15 mouse cellular contexts compared by ENCODE assay signal in genomic region chr5:67466866-67467530, GRCm38 (mm10). TPM values are rescaled to one million over a fixed set of nuclear protein-coding genes. Genes with fewer than 3 reads are reported as not detected.
DNase-seq lines count a peak whose midpoint lies in the region; ATAC-seq and TF ChIP-seq lines count a peak whose summit lies in the region.
"Had no signal": no experiment of that assay in that cellular context is flagged by ENCODE, and none has a peak within 500 bp of the region (broad histone marks: within the 10 kb centered on the region; RNA-seq: fewer than 3 reads in every experiment).

No protein-coding gene starts in this region.

- no peak for TF ChIP-seq POLR2A in brain, embryonic 14.5 days (IDR thresholded peaks at IDR 0.05; ENCODE audit: borderline replicate concordance, extremely low read depth, insufficient read depth, insufficient read length, poor library complexity, severe bottlenecking)

- H3K9me3 ChIP-seq in forebrain, embryonic 16.5 days (ENCODE audit: control insufficient read depth, low read length): no peaks in the 10 kb centered on the region
- no peaks in the 10 kb centered on the region for H3K9me3 ChIP-seq in midbrain, embryonic 15.5 days

- H3K4me2 ChIP-seq in forebrain, embryonic 16.5 days (ENCODE audit: low read length): peak overlapping the region; percentile 44
- 0 out of 2 replicates have a peak overlapping the region, but pooled peaks have one; percentile 3 for H3K4me2 ChIP-seq in midbrain, embryonic 15.5 days

- H3K27ac ChIP-seq in forebrain, embryonic 16.5 days (ENCODE audit: low read length): no peak overlapping the region
- H3K27ac ChIP-seq in midbrain, embryonic 15.5 days: no peak overlapping the region
- H3K27ac ChIP-seq: liver, embryonic 14.5 days had no signal

- TF ChIP-seq CTCF in brain, embryonic 14.5 days (IDR thresholded peaks at IDR 0.05; ENCODE audit: borderline replicate concordance, extremely low read depth, insufficient read depth, insufficient read length): no peak

- no peaks in the 10 kb centered on the region for H3K36me3 ChIP-seq in forebrain, embryonic 16.5 days (ENCODE audit: control insufficient read depth, insufficient read depth)
- no peaks in the 10 kb centered on the region for H3K36me3 ChIP-seq in midbrain, embryonic 15.5 days (replicated peaks)

- no peaks in the 10 kb centered on the region for H3K27me3 ChIP-seq in forebrain, embryonic 16.5 days (replicated peaks; ENCODE audit: control insufficient read depth, insufficient read depth, low read length)
- H3K27me3 ChIP-seq in midbrain, embryonic 15.5 days (replicated peaks): no peaks in the 10 kb centered on the region

- WGBS in forebrain, embryonic 16.5 days: 21% methylated on average over 15 of the region's 15 CpGs
- 64% methylated on average over 15 of the region's 15 CpGs for WGBS in midbrain, embryonic 15.5 days

- no peak overlapping the region for H3K9ac ChIP-seq in forebrain, embryonic 16.5 days (replicated peaks; ENCODE audit: low read depth, low read length)
- no peak overlapping the region for H3K9ac ChIP-seq in midbrain, embryonic 15.5 days
- H3K9ac ChIP-seq: liver, embryonic 14.5 days had no signal

- peak; percentile 23 for DNase-seq in layer of hippocampus, adult 11-12 months (ENCODE audit: low spot score)
- no peak for DNase-seq in layer of hippocampus, adult 9-10 months (ENCODE audit: low spot score)
- peak; percentile 63 for DNase-seq in brain, embryonic 14.5 days (ENCODE audit: low read depth)
- DNase-seq in gastrocnemius, postnatal 4 days (ENCODE audit: low spot score in 2 of 2): no peak
- DNase-seq: cerebellum, adult 2 months; heart, postnatal 36 days; kidney, adult 11 months; lung, postnatal 14 days; right cerebral cortex, postnatal 4 days; thymus, adult 2 months had no signal

- peak overlapping the region; percentile 18 for H3K4me3 ChIP-seq in forebrain, embryonic 16.5 days (replicated peaks; ENCODE audit: low read length)
- no peak overlapping the region for H3K4me3 ChIP-seq in midbrain, embryonic 15.5 days

- ATAC-seq in forebrain, embryonic 16.5 days: peak; percentile 84
- ATAC-seq in midbrain, embryonic 15.5 days (replicated peaks): no peak
- ATAC-seq in megakaryocyte-erythroid progenitor cell, adult 5-6 weeks (replicated peaks; ENCODE audit: low FRiP score, low TSS enrichment, poor library complexity, severe bottlenecking): no peak
- ATAC-seq: activated CD4-positive, CD25-positive, alpha-beta regulatory T cell, adult 4 months had no signal

- H3K4me1 ChIP-seq in forebrain, embryonic 16.5 days (replicated peaks; ENCODE audit: control insufficient read depth, insufficient read depth, low read length): peaks cover 13% of the 10 kb centered on the region
- no peaks in the 10 kb centered on the region for H3K4me1 ChIP-seq in midbrain, embryonic 15.5 days

RNA-seq across cellular contexts. Expression of gene Bend4, which starts 38.9 kb away (rescaled TPM):
- polyA plus RNA-seq in brain, embryonic 14.5 days (2012; rRNA removed): 4.6 and 9.5 TPM in 2 replicates
- 7.6 and 8.7 TPM in 2 replicates for polyA plus RNA-seq in forebrain, embryonic 16.5 days (2015; fragmentation: Nextera tagmentation; extraction: Ambion mirVana)
- 13.2 and 13.7 TPM in 2 replicates for polyA plus RNA-seq in midbrain, embryonic 15.5 days (2015; fragmentation: Nextera tagmentation; extraction: Ambion mirVana)
- 0.40 and 0.55 TPM in 2 replicates for total RNA-seq in megakaryocyte-erythroid progenitor cell, adult 5-6 weeks (2014; fragmentation: Nextera tagmentation)
- total RNA-seq in megakaryocyte-erythroid progenitor cell, adult 5-6 weeks (2017): 0.75 and 1.3 TPM in 2 replicates
- 1 to 10 TPM; 4.9 to 5.0 TPM for total RNA-seq in gastrocnemius, postnatal 4 days (2021)

Comparison
In these comparisons a context has a peak if more than half of its experiments do, and no peak if none do; other contexts are left out.
1. DNase-seq: peak in layer of hippocampus, adult 11-12 months (single experiment) and brain, embryonic 14.5 days (single experiment); none in layer of hippocampus, adult 9-10 months (single experiment) and gastrocnemius, postnatal 4 days (0 of 2).